Mouse (Mus musculus): ENCODE results near the gene Tmem104.
A peak's percentile ranks its signal among the peaks of the same experiment; 100 is the strongest.

The Tmem104 gene

DNA sequence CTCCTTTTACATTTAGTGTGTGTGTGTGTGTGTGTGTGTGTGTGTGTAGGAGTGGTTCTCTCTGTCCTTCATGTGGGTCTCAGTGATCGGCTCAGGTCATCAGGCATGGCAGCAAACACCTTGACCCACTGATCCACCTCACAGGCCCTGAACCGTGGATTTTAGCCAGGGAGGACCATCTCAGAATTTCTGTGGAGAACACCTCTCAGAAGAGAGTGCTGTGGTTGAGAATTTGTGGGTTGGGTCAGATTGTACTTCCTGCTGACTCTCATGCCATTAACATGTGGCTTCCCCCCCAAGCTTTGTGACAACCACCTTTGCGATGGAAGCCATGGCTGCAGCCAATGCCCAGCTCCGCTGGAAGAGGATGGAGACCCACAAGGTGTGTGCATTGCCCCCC is 13.2 kb downstream of the Tmem104 start:
- no peak for DNase-seq (ENCODE audit: low spot score in 2 of 2)

GRCm38 (mm10) chr11:115202316-115202715 is 15.0 kb downstream of the Tmem104 start:
- peak; percentile 40 to 68 for DNase-seq (ENCODE audit: low spot score in 2 of 2)

- no peak for DNase-seq (ENCODE audit: low spot score in 2 of 2)
Measured at GRCm38 (mm10) chr11:115202756-115203155, 15.5 kb downstream of the Tmem104 start.

GRCm38 (mm10) chr11:115208126-115208525 is 20.8 kb downstream of the Tmem104 start:
- DNase-seq (ENCODE audit: low spot score in 2 of 2): no peak

GRCm38 (mm10) chr11:115208776-115209732 is 21.8 kb downstream of the Tmem104 start:
- DNase-seq (ENCODE audit: low spot score in 2 of 2): no peak

- DNase-seq (ENCODE audit: low spot score in 2 of 2): no peak
Measured at GRCm38 (mm10) chr11:115209958-115210357, 22.7 kb downstream of the Tmem104 start.

- DNase-seq (ENCODE audit: low spot score in 2 of 2): no peak
Measured at GRCm38 (mm10) chr11:115212116-115212515, 24.8 kb downstream of the Tmem104 start.

- no peak for DNase-seq (ENCODE audit: low spot score in 2 of 2)
Measured at GRCm38 (mm10) chr11:115215123-115215522, 27.8 kb downstream of the Tmem104 start.

DNA sequence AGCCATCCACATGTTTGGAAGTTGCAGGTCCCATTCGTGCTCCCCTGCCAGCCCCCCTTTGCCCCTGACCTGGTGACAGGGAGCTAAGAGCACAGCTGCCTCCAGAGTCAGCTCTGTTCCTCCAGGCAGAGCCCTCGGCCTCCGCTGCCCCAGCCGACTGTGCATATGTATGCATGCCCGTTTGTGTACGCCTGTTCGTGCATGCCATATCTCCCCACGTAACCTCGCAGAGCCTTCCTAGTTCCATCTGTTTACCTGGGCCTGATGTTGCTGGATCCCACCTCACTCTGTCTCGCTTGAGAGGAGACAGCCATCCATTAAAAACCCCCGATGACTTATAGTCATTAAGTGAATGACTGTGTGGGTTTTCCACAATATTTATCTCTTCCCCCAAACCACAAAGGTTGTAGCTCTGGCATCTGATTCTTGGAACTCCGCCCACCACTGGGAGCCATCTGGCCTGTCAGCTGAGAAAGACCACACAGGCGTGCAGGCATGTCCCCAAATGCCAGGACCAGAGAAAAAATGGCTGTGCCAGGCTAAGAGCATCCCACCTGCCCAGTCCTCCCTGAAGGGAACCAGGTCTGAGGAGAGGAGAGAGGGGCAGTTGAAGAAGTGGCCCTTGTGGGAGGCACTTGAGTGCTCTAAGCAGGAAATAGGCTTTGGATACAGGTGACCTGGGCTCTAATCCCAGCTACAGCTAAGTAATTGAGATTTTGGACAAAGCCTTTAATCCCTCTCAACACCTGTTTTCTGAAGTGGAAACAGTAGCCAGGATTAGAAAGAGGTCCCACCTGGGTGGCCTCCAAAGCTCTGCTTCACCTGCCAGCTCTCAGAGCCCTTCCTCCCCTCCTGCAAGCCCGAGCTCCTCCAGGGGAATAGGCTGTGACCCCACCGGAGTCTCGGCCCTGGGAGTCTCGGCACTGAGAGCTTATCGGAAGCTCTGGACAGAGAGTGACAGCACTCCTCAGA is 30.4 kb downstream of the Tmem104 start:
- DNase-seq (ENCODE audit: low spot score in 2 of 2): no peak

- DNase-seq (ENCODE audit: low spot score in 2 of 2): no peak
Measured at GRCm38 (mm10) chr11:115219263-115219662, 32.0 kb downstream of the Tmem104 start.

- no peak for DNase-seq (ENCODE audit: low spot score in 2 of 2)
Measured at GRCm38 (mm10) chr11:115219685-115220084, 32.4 kb downstream of the Tmem104 start.

- no peak for DNase-seq (ENCODE audit: low spot score in 2 of 2)
Measured at GRCm38 (mm10) chr11:115222077-115222476, 34.8 kb downstream of the Tmem104 start.

- no peak for DNase-seq (ENCODE audit: low spot score in 2 of 2)
Measured at GRCm38 (mm10) chr11:115222570-115222969, 35.3 kb downstream of the Tmem104 start.

DNA sequence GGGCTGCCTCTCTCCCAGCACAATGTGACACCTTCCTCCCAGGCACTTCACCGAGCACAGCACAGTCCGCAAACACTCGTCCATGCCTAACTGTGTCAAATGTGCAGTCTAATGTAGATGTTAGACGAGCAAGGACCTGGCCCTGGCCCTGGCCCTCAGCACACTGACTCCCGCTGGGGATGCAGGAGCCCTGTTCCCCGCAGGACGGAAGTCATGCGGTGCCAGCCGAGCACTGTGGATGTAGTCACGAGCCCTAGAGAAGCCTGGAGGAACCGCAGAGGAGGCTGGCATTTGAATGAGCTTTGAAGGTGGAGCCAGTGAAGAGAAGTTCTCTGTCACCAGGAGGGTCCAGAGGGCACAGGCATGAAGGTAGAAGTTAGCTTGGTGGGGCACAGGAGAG is 36.2 kb downstream of the Tmem104 start:
- DNase-seq (ENCODE audit: low spot score in 2 of 2): no peak

- no peak for DNase-seq (ENCODE audit: low spot score in 2 of 2)
Measured at GRCm38 (mm10) chr11:115223877-115224276, 36.6 kb downstream of the Tmem104 start.

DNA sequence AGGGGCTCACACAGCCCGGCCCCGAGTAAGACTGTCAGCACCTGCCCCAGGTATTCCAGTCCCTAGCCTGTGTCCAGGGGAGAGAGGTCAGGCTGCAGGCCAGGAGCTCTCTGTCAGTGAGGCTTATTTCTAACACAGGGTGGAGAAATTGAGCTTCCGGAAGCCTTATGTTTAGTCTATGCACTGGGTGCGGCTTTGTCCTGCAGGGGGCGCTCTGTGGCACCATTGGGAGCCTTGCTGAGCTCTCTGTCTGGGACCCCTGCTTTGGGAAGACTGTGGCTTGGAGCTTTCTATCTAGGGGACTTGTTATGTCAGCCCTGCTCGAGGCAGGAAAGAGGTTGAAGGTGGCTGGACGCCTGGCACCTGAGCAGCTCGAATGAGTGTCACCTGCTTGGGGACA is 37.6 kb downstream of the Tmem104 start:
- peak; percentile 22 to 47 for DNase-seq (ENCODE audit: low spot score in 2 of 2)

DNA sequence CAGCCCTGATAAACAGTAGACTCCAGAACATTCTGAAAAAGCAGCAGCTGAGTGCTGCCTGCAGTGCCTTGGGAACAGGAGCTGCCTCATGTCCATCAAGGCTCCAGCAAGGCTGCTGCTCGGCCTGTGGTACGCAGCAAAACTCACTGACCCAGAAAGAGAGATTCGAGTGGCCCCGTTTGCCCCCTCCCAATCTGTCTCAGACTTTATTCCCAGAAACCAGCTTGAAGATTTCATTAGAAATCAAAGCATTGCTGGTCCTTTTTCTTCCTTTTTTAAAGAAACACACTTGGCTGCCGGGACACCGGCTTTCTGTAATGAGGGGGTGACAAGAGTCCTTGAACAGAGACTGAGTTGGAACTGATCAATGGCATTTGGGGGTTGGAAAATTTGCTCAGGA is 38.0 kb downstream of the Tmem104 start:
- DNase-seq (ENCODE audit: low spot score in 2 of 2): no peak

- no peak for DNase-seq (ENCODE audit: low spot score in 2 of 2)
Measured at GRCm38 (mm10) chr11:115226811-115227491, 39.7 kb downstream of the Tmem104 start.

DNA sequence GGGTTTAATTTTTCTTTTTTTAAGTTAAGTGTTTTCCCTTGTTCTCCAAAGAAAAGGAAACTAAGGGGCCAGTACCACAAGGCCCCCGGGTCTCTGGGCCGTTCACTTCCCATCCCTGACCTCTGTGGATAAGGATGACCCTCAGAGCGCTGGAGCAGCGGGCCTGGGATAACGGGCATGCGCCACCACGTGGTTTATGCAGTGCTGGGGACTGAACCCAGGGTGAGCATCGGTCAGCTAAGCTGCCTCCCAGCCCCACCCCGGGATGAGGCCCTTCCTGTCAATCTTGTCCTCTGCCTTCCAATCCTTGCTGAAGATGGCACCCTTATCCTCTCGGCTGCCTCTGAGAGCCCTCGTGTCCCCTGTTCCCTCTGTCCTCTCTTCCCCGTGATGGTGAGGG is 40.4 kb downstream of the Tmem104 start:
- DNase-seq (ENCODE audit: low spot score in 2 of 2): no peak

DNA sequence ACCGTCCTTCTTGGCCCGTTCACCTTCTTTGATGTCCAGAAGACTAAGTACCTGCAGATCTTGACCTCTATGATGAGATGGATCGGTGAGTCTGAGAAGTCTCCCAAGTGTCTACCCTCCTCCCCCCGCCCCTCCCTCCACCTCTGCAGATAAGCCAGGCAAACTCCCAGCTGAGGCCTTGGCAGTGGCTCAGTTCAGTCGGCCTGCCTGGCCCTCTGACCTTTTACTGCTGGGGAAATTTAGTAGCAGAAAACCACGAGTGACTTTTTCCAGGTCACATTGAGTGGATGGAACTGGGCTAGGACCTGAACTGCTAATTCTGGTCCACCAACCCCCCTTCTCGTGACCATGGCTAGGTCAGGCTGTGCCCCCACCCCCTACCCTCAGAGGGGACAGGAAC is 41.1 kb downstream of the Tmem104 start:
- DNase-seq (ENCODE audit: low spot score in 2 of 2): no peak

- DNase-seq (ENCODE audit: low spot score in 2 of 2): no peak
Measured at GRCm38 (mm10) chr11:115229021-115229930, 42.0 kb downstream of the Tmem104 start.
